Mouse (Mus musculus) heart, embryonic 13.5 days (tissue): Measurements from ENCODE around the gene Htatip2. TPM values are rescaled to one million over a fixed set of nuclear protein-coding genes. Genes with fewer than 3 reads are reported as not detected.

ENCODE experiments used
- ATAC-seq: fragments of 200-750 bp; cut with Nextera tagmentation; 2 replicates; pipeline ENCODE4 v1.8.0; 2017; ENCODE audit warnings: moderate TSS enrichment; ENCODE audit not compliant: insufficient number of reproducible peaks, low FRiP score, low TSS enrichment; ENCODE audit errors: extremely low read depth
- H3K27ac ChIP-seq: fragments of 300-500 bp; sonication (generic); replicated peaks from 2 replicates; pipeline ENCODE4 v1.5.1; 2015; ENCODE audit warnings: moderate library complexity, mild to moderate bottlenecking, inconsistent platforms
- H3K27me3 ChIP-seq: fragments of 300-500 bp; sonication (generic); replicated peaks from 2 replicates; pipeline ENCODE4 v1.6.1; 2015; ENCODE audit warnings: mild to moderate bottlenecking, inconsistent platforms
- H3K36me3 ChIP-seq: fragments of 300-500 bp; sonication (generic); 2 replicates; pipeline ENCODE4 v1.6.1; 2015; ENCODE audit warnings: mild to moderate bottlenecking, inconsistent platforms
- H3K4me1 ChIP-seq: fragments of 300-500 bp; sonication (generic); 2 replicates; pipeline ENCODE4 v1.6.1; 2015; ENCODE audit warnings: inconsistent platforms
- H3K4me2 ChIP-seq: fragments of 300-500 bp; sonication (generic); 2 replicates; pipeline ENCODE4 v1.6.1; 2015; ENCODE audit warnings: inconsistent platforms, mild to moderate bottlenecking, moderate library complexity
- H3K4me3 ChIP-seq: fragments of 300-500 bp; sonication (generic); 2 replicates; pipeline ENCODE4 v1.5.1; 2015; ENCODE audit warnings: moderate library complexity, mild to moderate bottlenecking, inconsistent platforms
- H3K9ac ChIP-seq: fragments of 300-500 bp; sonication (generic); 2 replicates; pipeline ENCODE4 v1.6.1; 2015; ENCODE audit warnings: inconsistent platforms, mild to moderate bottlenecking, moderate library complexity
- H3K9me3 ChIP-seq: fragments of 300-500 bp; sonication (generic); 2 replicates; pipeline ENCODE4 v1.6.1; 2016; ENCODE audit warnings: inconsistent platforms
- WGBS: fragments of 180-500 bp; shearing (Covaris S2); methylation state at CpG from one replicate; pipeline ENCODE4 v1.1.7; 2015; ENCODE audit warnings: mixed read lengths; 5-methylcytosine and 5-hydroxymethylcytosine counted together
- polyA plus RNA-seq: library from polyadenylated mRNA; unstranded; fragments of >200 nt; fragmentation: Nextera tagmentation; extraction: Ambion mirVana; gene quantifications from 2 replicates; pipeline ENCODE4 v1.2.1, GENCODE M21; 2015

Gene Htatip2
- polyA plus RNA-seq, 1 experiment from 2014 or later = 17.3 TPM

DNA sequence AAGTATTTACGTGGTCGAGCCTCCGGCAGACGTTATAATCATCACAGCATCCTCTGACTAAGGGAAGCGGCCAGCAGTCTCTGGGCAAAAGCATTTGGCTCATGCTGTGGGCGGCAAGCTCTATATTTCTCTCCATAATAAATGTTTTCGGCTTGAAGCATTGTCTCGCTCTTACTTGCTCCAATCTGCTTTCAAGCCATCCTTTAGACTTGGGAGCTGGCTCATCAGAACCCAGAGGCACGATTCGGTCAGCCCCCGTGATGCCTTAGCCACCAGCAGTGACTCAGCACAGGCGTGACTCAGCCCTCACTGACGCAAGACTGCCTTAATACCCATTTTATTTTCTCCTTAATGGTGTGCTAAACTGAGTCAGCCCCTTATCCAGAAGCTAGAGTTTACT is 3.7 kb downstream of the Htatip2 start:
- Histone ChIP-seq H3K27ac (peak overlapping the region; percentile 20), H3K36me3 (no peaks in the 10 kb centered on the region), H3K4me1 (peaks cover 42% of the 10 kb centered on the region), H3K4me2 (peak overlapping the region; percentile 90), H3K9ac (no peak overlapping the region), H3K4me3 (peak overlapping the region; percentile 10; the same call in 1 of the 2 replicates), H3K27me3 (peaks cover 8% of the 10 kb centered on the region), H3K9me3 (no peaks in the 10 kb centered on the region)
- 69% methylated on average over 13 of the region's 13 CpGs for WGBS
- ATAC-seq = 0 out of 2 replicates have a peak, but pooled peaks have one; percentile 24

GRCm38 (mm10) chr7:49764011-49764716 is 5.2 kb downstream of the Htatip2 start:
- Histone ChIP-seq H3K4me3 (no peak overlapping the region), H3K27me3 (no peaks in the 10 kb centered on the region), H3K4me1 (peaks cover 35% of the 10 kb centered on the region), H3K9ac (no peak overlapping the region), H3K27ac (peak overlapping the region; percentile 46), H3K9me3 (no peaks in the 10 kb centered on the region), H3K4me2 (peak overlapping the region; percentile 36), H3K36me3 (no peaks in the 10 kb centered on the region)
- peak; percentile 60 for ATAC-seq
- WGBS = 63% methylated on average over 10 of the region's 10 CpGs

DNA sequence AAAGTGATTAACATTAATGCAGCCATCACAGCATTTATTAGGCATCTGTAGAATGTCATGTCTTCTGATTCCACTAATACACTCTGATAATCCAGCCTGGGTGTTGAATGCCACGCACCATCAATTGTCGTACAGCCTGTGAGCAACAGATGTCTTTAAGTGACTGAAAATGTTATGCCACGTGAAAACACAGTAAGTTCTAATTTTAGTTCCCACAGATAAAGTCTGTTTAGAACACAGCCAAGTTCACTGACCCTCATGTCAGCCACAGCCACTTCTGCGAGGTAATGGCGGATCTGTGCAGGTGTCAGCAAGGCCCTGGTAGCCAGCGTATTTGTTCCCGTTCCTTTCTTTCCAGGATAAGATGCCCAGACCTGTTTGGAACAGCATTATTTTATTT is 7.3 kb downstream of the Htatip2 start:
- no peak overlapping the region for H3K9ac ChIP-seq
- ATAC-seq = no peak
- WGBS = 50% methylated on average over 7 of the region's 7 CpGs
- H3K4me1 ChIP-seq = peaks cover 32% of the 10 kb centered on the region
- no peaks in the 10 kb centered on the region for H3K36me3 ChIP-seq
- H3K27ac ChIP-seq = peak overlapping the region; percentile 46
- no peaks in the 10 kb centered on the region for H3K27me3 ChIP-seq
- H3K4me3 ChIP-seq = no peak overlapping the region
- H3K4me2 ChIP-seq = peak overlapping the region; percentile 36
- H3K9me3 ChIP-seq = no peaks in the 10 kb centered on the region

GRCm38 (mm10) chr7:49768509-49768908 is 9.6 kb downstream of the Htatip2 start:
- Histone ChIP-seq H3K27me3 (no peaks in the 10 kb centered on the region), H3K9me3 (no peaks in the 10 kb centered on the region), H3K4me2 (no peak overlapping the region), H3K4me3 (no peak overlapping the region), H3K36me3 (0 out of 2 replicates have a peak, but pooled peaks cover 7% of the 10 kb centered on the region), H3K9ac (no peak overlapping the region), H3K4me1 (peaks cover 32% of the 10 kb centered on the region), H3K27ac (no peak overlapping the region)
- no peak for ATAC-seq
- 54% methylated on average over 9 of the region's 9 CpGs for WGBS

- H3K4me1 ChIP-seq = peaks cover 10% of the 10 kb centered on the region
- no peak overlapping the region for H3K9ac ChIP-seq
- H3K36me3 ChIP-seq = peaks cover 10% of the 10 kb centered on the region; the same call in 1 of the 2 replicates
- H3K9me3 ChIP-seq = no peaks in the 10 kb centered on the region
- H3K4me3 ChIP-seq = no peak overlapping the region
- no peaks in the 10 kb centered on the region for H3K27me3 ChIP-seq
- no peak for ATAC-seq
- no peak overlapping the region for H3K27ac ChIP-seq
- no peak overlapping the region for H3K4me2 ChIP-seq
- 88% methylated on average over 2 of the region's 2 CpGs for WGBS
Measured at GRCm38 (mm10) chr7:49774396-49774795, 15.5 kb downstream of the Htatip2 start.

GRCm38 (mm10) chr7:49777585-49777984 is 18.7 kb downstream of the Htatip2 start:
- H3K27ac ChIP-seq = no peak overlapping the region
- no peak for ATAC-seq
- 42% methylated on average over 3 of the region's 3 CpGs for WGBS
- no peak overlapping the region for H3K4me3 ChIP-seq
- H3K9me3 ChIP-seq = no peaks in the 10 kb centered on the region
- H3K27me3 ChIP-seq = no peaks in the 10 kb centered on the region
- H3K9ac ChIP-seq = no peak overlapping the region
- no peak overlapping the region for H3K4me2 ChIP-seq
- peaks cover 19% of the 10 kb centered on the region for H3K4me1 ChIP-seq
- peaks cover 32% of the 10 kb centered on the region for H3K36me3 ChIP-seq

DNA sequence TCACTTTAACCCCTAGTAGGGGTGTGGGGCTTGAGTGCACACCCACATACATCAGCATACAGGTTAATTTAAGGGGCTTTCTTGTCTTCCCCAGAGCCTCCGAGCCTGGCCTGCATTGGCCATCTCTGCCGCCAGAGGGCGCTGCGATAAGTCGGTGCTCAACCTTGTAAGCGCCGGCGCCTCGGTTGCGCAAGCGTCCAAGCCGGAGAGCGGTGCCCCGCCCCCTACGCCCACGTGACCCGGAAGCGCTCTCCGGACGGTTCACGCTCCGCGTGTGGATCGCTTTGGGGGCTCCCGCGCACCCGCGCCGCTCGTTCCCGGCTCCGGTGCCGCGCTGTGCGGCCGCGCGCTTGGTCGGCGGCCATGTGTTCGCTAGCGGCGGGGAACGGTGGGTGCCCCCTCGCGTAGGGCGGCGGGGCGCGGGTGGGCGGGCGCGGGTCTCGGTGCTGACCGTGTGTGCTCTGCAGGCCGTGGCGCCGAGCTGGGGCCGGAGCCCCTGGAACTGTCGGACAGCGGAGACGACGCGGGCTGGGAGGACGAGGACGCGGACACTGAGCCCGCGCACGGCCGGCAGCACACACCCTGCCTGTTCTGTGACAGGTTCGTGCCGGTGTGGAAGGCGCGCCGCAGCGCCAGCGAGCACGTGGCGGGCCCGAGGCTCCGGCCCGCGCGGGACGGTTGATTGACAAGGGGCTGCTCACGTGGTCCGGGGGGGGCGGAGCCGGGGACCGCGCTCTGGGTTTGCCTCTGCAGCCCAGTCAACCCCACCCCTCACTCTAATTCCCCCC is 19.4 kb downstream of the Htatip2 start, which contains the start of gene Prmt3:
Prmt3 (plus strand) TSS at position 233 of the 788 bp plus-strand sequence.
- peak; percentile 95 for ATAC-seq
- Histone ChIP-seq H3K4me3 (peak within 1 kb of the TSS; percentile 81), H3K9ac (peak within 1 kb of the TSS; percentile 89), H3K9me3 (no peaks in the 10 kb centered on the region), H3K36me3 (peaks cover 33% of the 10 kb centered on the region), H3K27me3 (no peaks in the 10 kb centered on the region), H3K4me2 (peak within 1 kb of the TSS; percentile 86), H3K4me1 (peaks cover 19% of the 10 kb centered on the region), H3K27ac (peak within 1 kb of the TSS; percentile 75)
- under 1% methylated on average over 84 of the region's 92 CpGs for WGBS

- H3K4me2 ChIP-seq = peak overlapping the region; percentile 86
- H3K9me3 ChIP-seq = no peaks in the 10 kb centered on the region
- no peak for ATAC-seq
- H3K4me1 ChIP-seq = peaks cover 19% of the 10 kb centered on the region
- H3K27me3 ChIP-seq = no peaks in the 10 kb centered on the region
- 73% methylated on average over 12 of the region's 12 CpGs for WGBS
- H3K36me3 ChIP-seq = peaks cover 39% of the 10 kb centered on the region
- H3K4me3 ChIP-seq = peak overlapping the region; percentile 81
- peak overlapping the region; percentile 75 for H3K27ac ChIP-seq
- H3K9ac ChIP-seq = peak overlapping the region; percentile 89
Measured at GRCm38 (mm10) chr7:49778904-49779615, 20.1 kb downstream of the Htatip2 start.

DNA sequence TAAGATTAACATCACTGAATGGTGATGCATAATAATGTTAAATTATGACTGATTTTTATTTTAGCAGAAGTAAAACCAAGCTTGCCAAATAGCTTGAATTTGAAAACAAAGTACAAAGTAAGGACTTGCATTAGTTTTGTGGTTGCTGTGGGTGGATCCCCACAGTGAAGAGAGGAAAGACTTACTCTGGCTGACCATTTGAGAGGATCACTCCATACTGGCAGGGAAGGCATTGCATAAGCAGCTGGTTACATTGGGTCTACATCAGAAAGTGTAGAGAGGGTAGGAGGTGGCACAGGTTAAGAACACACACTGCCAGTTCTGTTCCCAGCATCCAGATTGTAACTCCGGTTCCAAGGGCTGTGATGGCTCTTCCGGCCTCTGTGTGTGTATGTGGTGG is 24.1 kb downstream of the Htatip2 start:
- H3K9ac ChIP-seq = no peak overlapping the region
- peaks cover 16% of the 10 kb centered on the region for H3K4me1 ChIP-seq
- WGBS = 92% methylated on average over 2 of the region's 2 CpGs
- no peak for ATAC-seq
- no peaks in the 10 kb centered on the region for H3K27me3 ChIP-seq
- no peak overlapping the region for H3K4me3 ChIP-seq
- peaks cover 71% of the 10 kb centered on the region for H3K36me3 ChIP-seq
- no peaks in the 10 kb centered on the region for H3K9me3 ChIP-seq
- H3K27ac ChIP-seq = no peak overlapping the region
- no peak overlapping the region for H3K4me2 ChIP-seq

- H3K4me2 ChIP-seq = no peak overlapping the region
- WGBS = 90% methylated on average over 7 of the region's 7 CpGs
- peaks cover 89% of the 10 kb centered on the region for H3K36me3 ChIP-seq
- H3K9me3 ChIP-seq = no peaks in the 10 kb centered on the region
- no peak for ATAC-seq
- no peak overlapping the region for H3K27ac ChIP-seq
- no peaks in the 10 kb centered on the region for H3K27me3 ChIP-seq
- no peak overlapping the region for H3K9ac ChIP-seq
- no peak overlapping the region for H3K4me3 ChIP-seq
- H3K4me1 ChIP-seq = 0 out of 2 replicates have a peak, but pooled peaks cover under 1% of the 10 kb centered on the region
Measured at GRCm38 (mm10) chr7:49785141-49785540, 26.2 kb downstream of the Htatip2 start.
